Mouse (Mus musculus) cerebellum, postnatal 25 days (tissue): ENCODE measurements at regions not wholly inside any gene's neighbourhood (a gene's known extent, or its start where the extent isn't known, plus 50 kb on each side); places are given as distances from the start of the nearest gene placed in this dataset.

ENCODE experiments used
- DNase-seq, 2 experiments: peaks; one replicate each; pipeline ENCODE4 v3.0.0; 2021; ENCODE audit warnings: mixed read lengths in 2 of 2

GRCm38 (mm10) chr12:12819746-12820145 is 122.0 kb downstream of the Mycn start:
- DNase-seq, result no peak

DNA sequence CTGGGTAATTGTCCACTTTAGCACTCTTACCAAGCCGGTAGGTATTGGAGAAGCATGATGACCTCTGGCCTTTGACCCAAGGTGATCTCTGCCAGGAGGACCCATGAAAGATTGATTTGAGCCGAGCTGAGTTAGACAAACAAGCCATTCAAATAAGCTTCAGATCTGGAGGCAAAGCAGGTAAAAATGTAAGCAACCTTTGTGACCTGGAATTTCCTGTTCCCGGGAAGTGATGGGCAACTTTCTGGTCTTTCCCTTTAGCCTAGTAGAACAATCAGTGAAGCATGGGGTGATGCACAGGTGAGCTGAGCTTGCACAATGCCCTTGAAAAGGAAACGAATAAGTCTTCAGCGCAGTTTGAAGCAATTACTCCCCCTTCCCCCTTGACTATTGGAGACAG is 127.0 kb downstream of the Mycn start:
- DNase-seq, result no peak

- DNase-seq, result no peak
Measured at GRCm38 (mm10) chr12:12812873-12813272, 128.8 kb downstream of the Mycn start.

- DNase-seq, result no peak
Measured at GRCm38 (mm10) chr12:12810943-12811342, 130.8 kb downstream of the Mycn start.

DNA sequence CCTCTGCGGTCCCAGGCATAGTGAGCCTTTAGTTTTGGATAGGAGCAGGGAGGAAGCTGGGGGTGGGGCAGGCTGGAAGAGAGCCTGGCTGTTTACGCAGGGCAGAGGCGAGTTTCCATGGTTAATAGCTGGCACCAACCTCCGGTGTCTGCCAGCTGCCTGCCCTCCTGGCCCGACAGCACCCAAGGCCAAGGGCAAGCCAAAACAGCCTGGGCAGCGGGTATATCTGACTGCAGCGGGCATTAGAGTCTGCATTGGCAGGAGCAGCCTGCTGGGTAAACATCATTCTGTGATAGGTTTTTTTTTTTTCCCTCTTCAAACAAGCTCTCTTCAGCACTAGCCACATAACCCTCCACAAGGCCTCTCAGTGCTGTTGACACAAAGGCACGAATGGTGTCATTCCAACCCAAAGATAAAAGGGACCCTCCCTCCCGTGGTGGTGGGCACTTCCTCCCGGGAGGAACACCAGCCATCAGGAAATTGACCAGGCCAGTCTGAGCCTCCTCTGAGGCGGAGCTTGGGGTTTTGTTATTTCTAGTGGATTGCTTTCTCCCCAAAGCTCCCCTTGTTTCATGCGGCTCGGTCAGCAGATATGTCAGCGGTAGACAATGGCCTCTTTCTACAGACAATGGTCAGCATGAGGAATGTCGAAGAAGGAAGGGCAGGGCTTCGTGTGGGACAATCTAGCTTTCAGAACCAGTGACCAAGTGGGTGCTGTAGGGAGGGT is 131.4 kb downstream of the Mycn start:
- DNase-seq, result peak; percentile 19 to 44

DNA sequence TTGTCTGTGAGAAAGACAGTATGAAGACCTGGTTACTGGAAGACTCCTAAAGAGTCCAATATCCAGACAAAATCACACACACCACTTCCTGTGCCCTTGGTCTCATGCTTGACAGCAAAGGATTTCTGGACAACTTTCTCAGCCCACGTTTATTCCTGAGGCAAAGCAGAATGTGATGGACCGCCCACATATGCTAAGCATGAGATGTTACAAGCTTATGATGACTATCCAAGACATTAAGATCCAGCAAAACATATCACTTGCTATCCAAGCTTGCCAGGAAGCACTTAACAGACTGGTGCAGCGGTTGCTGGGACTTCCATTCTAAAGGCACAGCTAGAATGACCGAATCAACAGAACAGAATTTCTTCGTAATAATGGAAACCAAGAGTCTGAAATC is 133.6 kb downstream of the Mycn start:
- no peak for DNase-seq

GRCm38 (mm10) chr12:12803602-12804001 is 138.1 kb downstream of the Mycn start:
- no peak for DNase-seq

DNA sequence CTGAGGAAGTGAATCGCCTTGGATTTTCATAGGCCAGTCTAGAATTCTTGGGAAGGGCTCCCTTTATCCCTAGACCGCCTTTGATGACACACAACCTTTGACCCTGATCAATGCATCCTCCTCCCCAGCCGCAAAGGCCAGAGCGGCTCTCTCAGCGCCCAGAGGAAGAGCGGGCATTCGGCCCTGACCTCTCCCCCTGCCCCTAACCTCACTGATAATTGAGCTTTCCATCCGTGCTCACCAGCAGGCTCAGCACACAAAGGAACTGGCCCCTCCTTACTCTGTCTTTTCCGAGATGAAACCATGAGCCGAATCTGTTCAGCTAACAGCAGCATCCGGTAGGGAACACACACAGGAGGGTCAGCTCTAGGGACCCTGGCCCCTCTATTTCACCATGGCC is 139.3 kb downstream of the Mycn start:
- no peak for DNase-seq

DNA sequence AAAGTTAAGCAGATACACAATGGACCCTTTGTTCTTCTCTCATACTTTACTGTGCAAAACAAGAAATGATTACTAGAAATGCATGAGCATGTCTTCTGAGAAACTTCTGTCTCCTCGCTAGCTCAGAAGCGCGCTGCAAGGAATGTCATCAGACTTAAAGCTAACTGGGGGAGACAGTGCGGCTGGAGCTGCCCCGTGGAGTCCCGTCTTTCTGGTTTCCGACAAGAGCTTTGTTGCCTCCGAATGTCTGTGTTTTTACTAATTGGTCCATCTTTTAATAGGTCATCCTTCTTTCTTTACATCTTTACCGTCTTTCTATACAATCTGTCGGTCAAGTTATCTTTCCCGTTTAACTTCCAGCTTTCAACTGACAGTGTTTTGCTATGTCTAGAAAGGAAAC is 140.0 kb downstream of the Mycn start:
- no peak for DNase-seq

DNA sequence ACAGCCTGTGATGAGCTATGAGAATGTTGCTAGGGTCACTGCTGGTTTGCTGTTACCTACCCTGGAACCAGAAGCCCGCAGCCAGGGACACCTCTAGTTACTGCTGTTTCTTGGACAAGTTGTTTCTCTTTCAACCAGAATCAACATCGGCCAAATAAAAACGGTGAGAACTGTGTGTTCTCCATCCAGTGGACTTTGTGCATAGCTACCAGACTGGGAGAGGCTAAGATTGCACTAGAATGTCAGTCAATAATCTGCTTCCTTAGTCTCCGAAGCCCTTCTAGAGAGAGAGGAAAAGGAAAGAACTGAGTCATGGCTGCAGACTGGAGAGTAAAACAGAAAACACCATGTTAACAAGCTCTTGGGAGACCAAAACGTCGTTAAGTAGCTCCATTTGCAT is 141.6 kb downstream of the Mycn start:
- no peak for DNase-seq

DNA sequence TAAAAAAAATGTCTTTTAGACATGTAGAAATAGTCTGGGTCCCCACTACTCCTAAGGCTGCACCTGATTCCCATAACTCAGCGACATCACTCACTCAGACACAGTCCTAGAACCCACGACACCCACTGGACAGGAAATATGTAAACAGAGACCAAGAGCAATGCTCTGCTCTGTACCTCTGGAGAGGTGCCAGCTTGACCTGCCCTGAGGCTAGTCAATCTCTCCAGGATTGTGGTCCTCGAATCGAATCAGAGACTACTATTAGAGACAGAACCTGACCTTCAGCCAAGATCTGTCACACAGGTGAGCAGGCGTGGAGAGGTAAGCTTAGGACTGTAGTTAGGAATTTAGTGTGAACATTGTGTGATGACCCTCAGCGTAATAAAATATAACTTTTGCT is 152.7 kb downstream of the Mycn start:
- DNase-seq, result no peak

DNA sequence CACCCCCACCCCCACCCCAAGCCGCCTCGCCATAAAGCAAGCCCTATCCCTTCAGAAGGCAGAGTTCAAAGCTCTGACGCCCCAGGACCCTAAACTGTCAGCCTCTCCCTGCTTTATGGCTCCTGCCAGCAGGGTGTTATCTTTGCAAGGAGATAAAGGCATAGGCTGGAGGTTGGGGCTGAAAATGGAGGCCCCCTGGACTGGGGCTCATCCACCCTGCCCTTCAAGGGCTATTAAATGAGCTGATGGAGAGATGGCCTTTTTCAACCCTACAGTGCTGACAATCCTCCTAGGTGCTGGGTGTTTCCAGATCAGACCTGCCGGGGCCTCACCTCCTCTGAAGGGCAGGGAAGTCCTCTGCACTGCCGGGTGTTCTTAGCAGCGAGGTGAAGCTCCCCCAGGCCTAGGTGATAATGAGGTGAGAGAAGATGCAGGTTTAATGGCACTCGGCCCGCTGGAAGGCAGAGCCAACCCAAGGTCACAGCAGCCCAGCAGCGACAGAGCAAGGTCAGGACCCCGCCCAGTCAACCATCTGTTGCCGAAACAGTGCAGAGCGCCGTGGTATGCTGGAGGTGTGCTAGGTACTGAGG is 153.4 kb downstream of the Mycn start:
- no peak for DNase-seq

GRCm38 (mm10) chr12:12787608-12788262 is 154.0 kb downstream of the Mycn start:
- DNase-seq, result no peak

- no peak for DNase-seq
Measured at GRCm38 (mm10) chr12:12787161-12787560, 154.6 kb downstream of the Mycn start.

DNA sequence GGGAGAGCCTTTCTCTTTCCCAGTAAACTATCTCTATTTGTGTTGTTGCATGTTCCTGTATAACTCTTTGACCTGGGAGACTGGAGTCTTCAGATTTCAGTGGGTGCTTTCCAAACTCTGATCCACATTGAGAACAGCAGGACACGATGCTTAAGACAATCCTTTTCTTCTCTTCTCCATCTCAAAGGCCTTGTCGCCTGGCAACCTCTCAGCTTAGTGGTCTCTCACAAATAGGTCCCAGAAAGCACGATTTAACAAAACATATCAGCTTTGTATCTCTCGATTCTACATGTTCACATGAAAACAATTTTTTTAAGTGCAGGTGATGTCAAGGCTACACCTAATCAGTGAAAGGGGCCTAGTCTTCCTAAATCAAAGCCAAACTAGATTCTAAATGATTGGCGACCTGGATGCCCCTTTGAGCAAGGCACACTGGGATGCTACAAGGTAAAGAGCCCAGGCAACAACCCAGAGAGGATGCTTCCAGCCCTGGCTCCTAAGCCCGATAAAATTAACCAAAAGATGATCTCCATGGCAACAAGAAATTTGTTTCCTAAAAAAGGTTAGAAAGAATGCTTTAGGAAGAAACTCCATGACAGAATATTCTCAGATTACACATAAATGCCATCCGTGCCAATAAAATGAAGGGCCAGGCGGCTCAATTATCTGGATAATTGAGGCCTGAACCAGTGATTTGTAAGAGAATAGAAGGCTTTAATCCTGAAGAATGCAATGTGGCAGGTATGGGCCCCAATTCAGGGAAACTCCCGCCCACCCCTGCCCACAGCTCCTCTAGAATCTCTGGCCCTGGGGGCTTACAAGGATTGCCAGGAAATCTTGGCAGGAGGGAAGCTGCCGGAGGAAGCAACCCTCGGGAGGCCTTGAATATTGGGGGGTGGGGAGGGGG is 157.8 kb downstream of the Mycn start:
- DNase-seq, result no peak

DNA sequence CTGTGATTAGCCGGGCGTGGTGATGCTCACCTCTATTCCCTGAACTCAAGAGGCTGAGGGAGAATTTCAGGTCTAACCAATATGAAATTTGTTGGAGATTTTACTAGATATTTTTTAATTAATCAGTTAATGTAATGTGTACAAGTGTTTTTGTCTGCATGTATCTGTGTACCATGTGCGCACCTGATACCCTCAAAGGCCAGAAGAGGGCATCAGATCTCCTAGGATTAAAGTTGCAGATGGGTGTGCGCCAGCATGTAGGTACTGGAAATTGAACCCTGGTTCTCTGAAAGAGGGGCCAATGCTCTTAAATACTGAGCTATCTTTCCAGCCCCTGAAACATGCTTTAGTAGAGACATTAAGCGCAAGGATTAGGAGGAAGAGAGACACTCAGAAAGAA is 160.2 kb downstream of the Mycn start:
- DNase-seq, result no peak

GRCm38 (mm10) chr12:12778563-12779256 is 163.0 kb downstream of the Mycn start:
- DNase-seq, result no peak

GRCm38 (mm10) chr12:12777422-12777821 is 164.3 kb downstream of the Mycn start:
- DNase-seq, result no peak

GRCm38 (mm10) chr12:12776783-12777182 is 164.9 kb downstream of the Mycn start:
- DNase-seq, result no peak

DNA sequence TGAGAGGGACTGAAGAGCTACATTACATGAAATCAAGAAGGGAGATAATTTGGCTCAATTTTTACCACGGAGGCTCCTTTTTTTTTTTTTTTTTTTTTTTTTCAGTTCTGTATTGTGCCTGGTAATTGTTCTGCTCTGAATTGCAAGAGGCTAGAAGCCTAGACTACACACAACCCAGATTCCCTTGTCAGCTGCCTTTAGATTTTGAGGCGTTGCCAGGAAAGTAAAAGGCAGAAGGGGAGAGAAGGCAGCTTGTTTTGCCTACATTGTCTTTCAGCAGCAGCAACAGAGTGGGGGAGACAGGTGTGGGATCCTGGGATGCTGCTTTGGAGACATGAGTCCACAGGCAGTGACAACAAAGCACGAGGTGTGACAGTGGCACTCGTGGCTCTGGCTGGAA is 170.7 kb downstream of the Mycn start:
- no peak for DNase-seq

DNA sequence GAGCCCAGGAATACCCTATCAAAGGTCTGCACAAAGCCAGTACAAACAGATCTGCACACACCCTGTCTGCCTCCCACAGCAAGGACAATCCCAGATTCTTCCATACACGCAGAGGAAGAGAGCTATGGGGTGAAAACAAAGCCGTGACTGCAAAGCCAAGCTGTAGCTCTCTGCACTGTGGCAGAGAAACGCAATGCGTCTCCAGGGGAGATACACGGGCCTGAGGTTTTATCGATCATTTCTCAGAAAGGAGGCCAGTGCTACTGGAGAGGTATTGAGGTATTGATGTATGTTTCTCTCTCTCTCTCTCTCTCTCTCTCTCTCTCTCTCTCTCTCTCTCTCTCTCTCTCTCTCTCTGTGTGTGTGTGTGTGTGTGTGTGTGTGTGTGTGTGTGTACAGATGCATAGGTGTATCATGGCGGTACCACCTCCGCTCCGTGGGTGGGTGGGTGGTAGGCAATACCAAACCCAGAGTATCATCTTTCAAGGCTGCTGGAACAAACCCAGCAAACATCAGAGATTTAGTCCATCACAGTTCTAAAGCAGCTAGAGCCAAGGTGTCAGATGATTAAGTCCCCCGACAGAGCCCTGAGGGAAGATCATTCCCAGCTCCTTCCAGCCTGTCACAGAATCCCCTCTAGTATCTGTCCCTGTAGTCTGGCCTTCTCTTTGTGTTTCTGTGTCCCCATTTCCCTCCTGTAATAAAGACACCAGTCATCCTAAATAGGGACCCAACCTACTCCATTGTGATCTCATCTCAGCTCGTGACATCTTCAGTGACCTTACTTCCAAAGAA is 175.0 kb downstream of the Mycn start:
- DNase-seq, result no peak
